Mouse (Mus musculus) cerebellum, postnatal 25 days (tissue): ENCODE data around the gene Cog4.
"Not testable (repeated sequence)": the region's sequence is repeated elsewhere in the genome, so short reads cannot be mapped to it uniquely, and the experiment has no call there.

Experiments used
- DNase-seq, 2 experiments: peaks; one replicate each; pipeline ENCODE4 v3.0.0; 2021; ENCODE audit warnings: mixed read lengths in 2 of 2

The Cog4 gene

DNA sequence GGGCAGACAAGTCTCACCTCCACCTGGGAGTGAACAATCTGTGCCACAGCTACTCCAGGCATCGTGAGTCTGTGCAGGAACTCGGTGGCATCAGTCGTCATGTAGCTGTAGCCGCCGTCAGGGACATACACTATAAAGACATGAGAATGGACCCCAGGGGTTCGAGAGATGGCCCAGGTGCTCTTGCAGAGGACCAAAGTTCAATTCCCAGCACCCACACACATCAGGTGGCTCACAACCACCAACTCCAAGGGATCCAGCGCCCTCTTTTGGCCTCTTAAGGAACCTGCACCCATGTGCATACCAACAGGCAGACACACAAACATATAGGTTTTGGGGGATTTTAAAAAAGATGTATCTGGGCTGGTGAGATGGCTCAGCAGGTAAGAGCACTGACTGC, 45.6 kb downstream of the Cog4 start:
- DNase-seq: no peak

DNA sequence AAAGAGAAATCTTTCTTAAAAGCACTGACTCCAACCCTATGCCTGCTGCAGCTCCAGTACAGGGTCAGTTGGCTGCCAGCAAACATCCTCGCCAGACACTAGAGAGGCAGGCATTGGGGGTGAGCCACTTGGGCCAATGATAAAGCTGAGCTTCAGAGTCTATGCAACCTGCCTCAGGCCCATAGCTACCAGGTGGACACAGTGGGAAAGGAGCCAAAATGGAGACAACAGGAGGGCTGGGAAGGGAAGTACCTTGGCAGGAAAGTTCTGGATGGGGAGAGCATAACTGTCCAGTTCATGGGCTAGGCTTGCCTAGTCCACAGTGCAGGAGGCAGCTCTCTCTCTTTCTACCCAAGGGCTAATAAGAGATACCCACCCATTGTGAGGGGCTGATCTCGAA, 46.5 kb downstream of the Cog4 start:
- peak; percentile 74 to 81 for DNase-seq

DNA sequence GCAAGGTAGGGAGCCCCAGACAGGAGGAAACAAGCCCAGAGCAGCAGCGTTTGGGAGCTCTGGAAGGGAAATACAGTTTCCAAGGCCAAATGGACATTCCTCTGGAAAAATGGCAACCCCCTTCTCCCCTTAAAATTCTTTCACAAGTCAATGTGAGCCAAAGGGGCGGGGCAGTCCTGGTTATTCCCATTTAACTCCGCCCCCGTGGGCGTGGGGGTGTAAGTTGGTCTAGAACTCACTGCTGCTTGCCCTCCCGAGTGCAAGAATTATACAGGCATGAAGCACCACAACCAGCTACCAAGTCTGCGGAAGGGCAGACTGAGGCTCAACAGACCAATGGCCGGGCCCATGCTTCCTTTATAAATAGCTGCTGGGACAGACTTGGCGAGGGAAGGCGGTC, 48.5 kb downstream of the Cog4 start:
- no peak for DNase-seq

DNA sequence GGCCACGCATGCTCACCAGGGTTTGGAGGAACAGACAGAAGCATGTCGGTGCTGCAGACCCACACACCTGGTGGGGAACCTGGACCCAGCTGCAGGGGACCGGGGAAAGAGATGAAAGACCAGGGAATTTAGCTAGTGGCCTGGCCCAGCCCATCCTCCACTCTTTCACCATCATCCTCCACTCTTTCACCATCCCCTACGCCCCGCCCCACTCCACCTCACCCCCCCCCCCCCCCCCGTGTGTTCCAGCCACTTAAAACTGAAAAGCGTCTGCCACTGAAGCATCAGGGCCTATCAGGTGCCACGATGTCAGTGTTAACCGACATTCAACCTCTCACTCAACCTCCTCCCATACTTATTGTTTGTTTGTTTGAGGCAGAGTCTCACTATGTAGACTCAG, 48.9 kb downstream of the Cog4 start:
- DNase-seq: no peak

DNA sequence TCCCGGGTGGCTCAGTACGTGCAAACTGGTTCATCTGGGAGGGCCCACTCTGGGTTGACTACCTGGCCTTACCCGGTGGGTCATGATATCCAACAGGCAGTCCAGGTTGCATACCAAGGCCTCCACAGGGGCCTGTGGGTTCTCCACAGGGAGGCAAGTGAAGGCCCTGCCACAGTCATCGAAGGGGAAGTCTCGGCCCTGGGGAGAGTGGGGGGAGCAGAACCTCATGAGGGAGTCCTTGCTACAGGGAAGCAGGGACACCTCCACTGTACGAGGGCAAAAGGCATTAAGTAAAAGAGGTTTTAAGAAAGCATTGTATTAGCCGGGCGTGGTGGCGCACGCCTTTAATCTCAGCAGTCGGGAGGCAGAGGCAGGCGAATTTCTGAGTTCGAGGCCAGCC, 49.4 kb downstream of the Cog4 start:
- no peak for DNase-seq

DNA sequence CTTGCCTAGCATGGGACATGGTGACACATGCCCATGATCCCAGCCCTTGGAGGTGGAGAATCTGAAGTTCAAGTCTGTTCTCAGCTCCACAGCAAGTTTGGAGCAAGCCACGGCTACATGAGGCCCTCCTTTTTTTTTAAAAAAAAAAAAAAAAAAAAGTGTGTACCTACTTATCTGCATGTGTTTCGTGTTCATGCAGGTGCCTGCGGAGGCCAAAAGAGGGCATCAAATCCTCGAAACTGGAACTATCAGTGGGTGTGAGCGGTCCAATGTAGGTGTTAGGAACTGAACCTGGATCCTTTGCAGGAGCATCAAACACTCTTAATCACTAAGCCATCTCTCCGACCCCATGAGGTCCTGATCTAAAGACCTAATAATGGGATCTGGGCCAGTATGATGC, 51.1 kb downstream of the Cog4 start:
- DNase-seq: no peak

DNA sequence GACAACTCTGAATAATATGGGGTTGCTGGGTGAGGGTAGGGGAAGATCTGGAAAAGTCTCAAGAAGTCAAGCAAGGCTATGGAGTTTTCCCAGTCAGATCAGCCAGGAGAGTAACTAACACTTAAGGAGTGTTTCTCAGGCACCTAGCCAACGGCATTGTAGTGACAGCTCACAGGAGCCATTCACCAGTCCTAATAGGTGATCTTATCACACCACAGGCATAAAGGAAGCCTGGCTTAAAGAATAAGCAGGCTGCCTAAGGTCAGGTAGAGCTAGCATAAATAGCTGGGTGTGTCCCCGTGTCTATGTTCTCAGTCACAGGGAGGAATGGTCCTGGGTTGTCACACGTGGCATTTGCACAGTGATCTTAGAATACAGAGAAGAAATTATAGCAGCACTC, 54.7 kb downstream of the Cog4 start:
- DNase-seq: no peak

DNA sequence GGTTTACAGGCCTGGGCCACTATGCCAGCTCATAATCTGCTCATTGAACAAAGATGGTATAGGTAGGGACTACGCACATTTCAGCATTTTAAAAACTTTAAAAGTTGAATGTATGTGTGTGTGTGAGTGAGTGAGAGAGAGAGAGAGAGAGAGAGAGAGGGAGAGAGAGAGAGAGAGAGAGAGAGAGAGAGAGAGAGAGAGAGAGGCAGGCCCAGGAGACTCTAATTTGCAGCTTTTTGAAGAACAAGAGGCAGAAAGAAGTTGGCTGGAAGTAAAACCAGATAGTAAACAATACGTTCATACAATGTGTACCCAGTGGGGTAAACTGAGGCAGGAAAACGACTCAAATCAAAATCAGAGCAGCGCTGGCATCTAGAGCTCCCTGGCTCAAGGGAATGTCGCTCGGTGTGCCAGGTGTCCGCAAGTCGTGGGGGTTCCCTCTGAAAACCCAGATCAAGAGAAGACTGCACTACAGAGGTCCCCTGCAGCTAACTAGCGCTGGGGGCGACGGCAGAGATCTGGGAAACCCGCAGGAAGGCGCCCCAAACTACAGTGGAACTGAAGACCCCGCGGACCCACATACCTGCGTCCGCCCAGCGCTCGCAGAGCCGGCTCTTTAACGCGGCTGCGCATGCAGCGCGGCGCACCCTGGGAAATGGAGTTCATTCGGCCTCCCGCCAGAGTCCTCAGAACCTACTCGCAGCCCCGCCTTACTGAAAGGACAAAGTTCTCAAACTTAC, 55.6 kb downstream of the Cog4 start, which contains the start of gene Fuk:
Gene Fuk (minus strand): TSS at position 650 of the 740 bp plus-strand sequence.
- peak; percentile 90 to 92 for DNase-seq

DNA sequence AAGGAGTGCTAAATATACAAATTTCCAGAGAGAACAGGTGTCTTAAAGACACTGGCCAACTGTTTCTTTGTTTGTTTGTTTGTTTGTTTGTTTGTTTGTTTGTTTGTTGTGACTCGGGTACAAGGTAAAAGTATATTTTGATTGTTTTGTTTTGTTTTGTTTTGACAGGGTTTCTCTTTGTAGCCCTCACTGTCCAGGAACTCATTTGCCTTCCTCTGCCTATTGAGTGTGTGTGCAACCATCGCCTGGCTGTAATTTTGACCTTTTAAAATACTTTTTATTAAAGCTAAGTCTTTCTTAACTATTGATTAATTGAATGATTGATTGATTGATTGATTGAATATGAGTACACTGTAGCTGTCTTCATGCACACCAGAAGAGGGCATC, 56.2 kb downstream of the Cog4 start:
- no peak for DNase-seq

DNA sequence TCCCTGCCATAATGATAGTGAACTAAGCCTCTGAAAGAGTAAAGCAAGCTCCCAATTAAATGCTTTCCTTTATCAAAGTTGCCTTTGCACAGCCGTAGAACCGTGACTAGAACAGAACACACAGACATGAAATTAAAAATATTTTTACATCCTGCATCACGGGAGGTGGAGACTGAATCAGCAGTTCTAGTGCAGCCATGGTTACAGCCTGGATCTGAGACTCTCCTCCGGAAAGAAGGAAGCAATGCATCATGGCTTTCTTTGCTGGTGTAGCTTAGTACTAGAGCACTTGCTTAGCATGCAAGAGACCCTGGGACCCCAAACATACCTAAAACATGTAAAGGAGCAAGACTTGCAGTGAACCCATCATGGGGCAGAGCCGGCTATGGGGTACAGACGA, 59.0 kb downstream of the Cog4 start:
- DNase-seq: no peak

DNA sequence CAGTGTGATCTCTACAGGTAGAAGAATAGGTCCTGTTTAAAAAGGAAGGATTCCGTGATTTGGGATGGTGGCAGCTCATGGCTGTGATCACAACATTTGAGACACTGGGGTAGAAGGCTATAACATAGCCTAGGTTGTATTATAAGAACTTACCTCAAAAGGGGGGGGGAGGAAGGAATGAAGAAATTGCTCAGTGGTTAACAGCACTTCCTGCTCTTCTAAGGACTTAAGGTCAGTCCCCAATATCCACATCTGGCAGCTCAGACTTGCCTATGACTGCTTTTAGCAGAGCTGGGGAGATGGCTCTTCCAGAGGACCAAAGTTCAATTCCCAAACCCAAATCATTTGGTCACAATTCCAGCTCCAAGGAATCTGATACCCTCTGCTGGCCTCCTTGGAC, 60.3 kb downstream of the Cog4 start:
- DNase-seq: no peak

DNA sequence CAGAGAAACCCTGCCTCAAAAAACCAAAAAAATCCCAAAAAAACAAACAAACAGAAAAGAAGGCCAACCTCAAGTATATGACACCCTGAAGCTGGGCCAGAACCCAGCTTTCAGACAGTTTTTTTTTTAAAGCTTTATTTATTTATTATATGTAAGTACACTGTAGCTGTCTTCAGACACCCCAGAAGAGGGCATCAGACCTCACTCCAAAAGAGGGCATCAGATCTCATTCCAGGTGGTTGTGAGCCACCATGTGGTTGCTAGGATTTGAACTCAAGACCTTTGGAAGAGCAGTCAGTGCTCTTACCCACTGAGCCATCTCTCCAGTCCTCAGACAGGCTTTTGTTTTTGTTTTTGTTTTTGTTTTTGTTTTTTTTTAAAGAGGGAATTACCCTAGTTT, 63.5 kb downstream of the Cog4 start:
- not testable (repeated sequence) for DNase-seq

DNA sequence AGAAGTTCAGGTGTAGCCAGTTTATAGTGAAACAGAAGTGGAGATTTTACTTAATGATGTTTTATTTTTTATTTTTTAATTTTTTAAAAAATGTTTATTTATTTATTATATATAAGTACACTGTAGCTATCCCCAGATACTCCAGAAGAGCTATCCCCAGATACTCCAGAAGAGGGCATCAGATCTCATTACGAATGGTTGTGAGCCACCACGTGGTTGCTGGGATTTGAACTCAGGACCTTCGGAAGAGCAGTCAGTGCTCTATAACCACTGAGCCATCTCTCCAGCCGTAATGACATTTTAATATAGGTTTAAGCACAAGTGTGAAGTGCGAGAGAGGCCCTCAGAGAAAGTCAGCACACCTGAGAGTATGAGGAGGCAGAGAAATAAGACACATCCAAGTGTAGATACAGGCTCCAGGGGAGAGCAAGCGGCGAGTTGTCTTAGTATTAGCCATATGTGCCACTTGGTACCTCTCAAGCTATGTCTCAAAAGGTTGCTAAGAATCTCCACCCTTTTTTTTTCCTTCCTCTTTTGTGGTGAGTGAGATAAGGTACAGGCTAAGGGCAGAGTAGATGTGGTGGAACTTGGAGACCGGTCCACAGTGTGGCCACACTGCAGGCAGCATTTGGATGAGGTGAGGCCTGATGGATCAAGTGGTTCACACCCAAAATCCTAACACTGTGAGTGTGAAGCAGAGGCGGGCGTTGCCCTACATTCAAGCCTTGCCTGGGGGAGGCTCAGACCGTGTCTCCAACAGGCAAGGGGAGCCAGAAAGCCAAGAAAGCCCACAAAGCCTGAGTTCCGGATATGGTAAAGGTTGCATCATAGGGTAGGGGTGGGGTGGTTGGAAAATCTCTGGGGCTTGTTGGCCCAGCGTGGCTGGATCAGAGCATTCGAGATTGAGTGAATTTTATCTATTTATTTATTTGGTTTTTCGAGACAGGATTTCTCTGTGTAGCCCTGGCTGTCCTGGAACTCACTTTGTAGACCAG, 65.5 kb downstream of the Cog4 start:
- no peak for DNase-seq

DNA sequence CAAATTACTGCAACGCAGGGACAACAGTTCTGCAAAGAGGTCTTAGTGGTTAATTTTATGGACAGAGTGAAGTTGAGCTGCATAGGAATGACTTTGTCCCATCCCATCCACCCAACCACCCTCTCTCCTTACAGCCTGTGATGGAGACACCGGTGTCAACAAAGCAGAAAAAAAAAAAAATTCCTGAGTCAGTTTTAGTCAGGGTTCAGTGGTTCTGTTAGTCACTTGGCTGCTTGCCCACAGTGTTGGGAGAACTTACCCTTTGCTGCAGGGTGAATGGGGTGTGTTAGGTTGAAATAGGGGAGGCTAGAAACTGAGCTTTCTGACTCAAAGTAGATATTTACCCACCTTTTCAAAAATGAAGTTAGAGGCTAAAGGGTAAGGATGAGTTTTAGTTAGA, 71.0 kb downstream of the Cog4 start:
- peak in 1 of 2 experiments; percentile 67 for DNase-seq

DNA sequence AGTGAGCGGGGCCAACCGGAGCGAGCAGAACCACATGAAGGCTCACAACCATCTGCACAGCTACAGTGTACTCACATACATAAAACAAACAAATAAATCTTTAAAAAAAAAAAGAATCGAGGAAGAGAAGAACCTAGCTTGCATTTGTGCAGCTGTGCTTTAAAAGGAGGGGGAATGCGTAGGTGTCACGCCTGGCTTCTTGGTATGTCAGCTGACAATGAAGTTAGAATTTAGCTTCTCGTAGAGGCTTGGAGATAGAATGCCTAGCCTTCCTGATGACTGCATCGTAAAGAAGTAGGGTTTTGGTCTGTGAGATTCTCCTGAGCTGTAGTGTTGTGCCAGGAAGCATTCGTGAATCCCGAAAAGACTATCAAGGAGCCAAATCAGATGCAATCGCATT, 71.6 kb downstream of the Cog4 start:
- DNase-seq: no peak

DNA sequence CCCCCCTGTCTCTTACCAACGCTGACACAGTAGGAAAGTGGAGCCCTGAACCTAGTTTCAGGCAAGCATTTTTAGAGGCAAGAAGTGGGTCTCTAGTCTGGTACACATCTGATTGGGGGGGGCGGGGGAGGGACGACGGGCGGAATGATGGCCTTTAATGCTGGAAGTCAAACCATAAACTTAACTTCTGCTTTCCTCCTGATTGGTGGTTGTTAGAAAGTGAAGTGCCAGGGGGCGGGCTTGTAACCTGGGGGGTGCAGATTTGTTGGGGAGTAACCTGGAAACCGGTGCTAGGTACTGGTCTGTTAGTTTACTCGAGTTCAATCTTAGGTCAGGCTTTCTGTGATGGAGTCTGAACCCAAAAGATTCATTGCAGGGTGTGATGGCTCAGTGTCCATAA, 72.1 kb downstream of the Cog4 start:
- DNase-seq: no peak

DNA sequence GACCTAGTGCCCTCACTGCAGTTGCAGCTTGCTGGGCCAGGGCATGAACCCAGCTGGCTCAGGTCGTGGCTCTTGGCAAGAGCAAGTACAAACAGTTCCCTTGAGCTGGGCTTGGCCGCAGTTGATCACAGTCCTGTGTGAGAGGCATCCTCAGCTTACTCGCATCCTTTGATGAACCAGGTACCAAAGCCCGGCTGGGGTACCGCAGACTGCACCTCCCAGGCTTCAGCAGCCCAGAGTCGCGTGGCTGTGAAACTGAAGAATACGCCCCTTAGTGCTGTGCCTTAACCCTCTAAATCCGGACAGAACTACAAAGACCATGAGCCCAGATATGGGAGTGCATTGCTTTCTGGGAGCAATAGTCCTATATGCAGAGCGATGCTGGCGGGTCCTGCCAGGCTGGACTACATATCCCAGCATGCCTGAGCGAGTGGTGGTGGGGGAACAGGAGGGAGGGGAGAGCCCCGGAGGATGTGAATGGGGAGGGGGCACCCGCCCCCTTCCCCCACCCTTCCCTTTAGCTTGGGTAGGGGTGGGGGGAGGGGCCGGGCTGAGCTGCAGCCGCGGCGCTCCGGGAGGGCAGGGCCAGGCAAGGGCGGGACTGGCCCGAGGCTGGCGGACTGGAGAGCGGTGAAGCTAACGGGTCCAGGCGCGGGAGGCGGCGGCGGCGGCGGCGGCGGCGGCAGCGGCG, 73.1 kb downstream of the Cog4 start, which contains the start of gene St3gal2:
Gene St3gal2 (plus strand): TSS at position 582 of the 691 bp plus-strand sequence.
- peak; percentile 91 to 92 for DNase-seq

DNA sequence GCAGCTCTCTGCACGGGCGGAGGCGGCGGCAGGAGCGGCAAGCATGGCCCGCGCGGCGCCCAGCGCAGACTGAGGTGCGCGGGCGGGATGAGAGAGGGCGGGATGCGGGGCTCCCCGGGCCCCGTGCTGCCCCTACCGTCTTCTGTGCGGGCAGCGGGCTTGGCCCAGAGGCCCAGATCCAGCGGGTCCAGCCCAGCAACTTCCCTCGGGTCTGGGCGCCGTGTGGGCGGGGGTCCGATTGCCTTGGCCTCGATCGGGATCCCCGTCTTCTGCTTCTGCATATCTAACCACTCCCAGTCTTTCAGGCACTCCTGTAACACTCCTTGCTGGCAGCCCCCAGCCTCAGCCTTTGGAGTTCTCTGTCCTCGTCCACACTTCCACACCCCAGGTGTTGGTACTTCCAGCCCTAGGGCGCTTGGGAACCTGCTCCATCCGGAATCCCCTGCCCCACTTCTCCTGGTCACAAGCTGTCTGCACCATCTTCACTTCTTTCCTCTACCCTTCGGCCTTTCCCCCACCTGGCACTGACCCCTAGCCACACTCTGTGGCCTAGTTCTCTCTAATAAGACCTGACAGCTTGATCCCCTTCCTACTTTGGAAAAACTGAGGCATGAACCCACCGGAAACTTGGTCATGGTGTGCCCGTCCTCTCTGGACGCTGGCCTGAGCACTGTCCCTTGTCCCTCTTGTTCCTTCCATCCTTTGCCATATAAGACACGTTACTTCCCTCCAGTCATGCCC, 73.8 kb downstream of the Cog4 start:
- no peak for DNase-seq

DNA sequence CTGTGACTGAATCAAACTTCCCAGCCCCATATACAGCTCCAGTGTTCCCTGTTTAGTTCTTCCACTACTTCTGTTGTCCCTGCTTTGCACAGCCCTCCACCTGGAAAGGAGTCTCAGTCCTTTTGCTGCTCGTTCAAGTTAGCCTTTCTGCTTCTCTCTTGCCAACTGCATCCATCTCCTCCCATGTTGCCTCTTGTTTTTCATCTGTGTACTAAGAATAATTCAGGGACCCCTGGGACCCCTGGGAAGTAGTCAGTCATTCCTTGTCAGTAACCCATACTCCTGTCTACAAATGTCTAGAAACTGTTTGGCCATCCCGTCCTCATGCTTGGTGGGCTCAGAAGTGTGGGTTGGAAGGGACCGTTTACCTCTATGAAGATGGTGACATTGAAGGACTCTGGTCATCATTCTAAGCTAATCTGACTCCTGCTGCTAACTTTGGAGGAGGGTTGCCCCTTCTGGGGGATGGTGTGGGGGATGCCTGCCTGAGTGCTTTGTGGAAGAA, 74.4 kb downstream of the Cog4 start:
- DNase-seq: peak; percentile 31 to 36

DNA sequence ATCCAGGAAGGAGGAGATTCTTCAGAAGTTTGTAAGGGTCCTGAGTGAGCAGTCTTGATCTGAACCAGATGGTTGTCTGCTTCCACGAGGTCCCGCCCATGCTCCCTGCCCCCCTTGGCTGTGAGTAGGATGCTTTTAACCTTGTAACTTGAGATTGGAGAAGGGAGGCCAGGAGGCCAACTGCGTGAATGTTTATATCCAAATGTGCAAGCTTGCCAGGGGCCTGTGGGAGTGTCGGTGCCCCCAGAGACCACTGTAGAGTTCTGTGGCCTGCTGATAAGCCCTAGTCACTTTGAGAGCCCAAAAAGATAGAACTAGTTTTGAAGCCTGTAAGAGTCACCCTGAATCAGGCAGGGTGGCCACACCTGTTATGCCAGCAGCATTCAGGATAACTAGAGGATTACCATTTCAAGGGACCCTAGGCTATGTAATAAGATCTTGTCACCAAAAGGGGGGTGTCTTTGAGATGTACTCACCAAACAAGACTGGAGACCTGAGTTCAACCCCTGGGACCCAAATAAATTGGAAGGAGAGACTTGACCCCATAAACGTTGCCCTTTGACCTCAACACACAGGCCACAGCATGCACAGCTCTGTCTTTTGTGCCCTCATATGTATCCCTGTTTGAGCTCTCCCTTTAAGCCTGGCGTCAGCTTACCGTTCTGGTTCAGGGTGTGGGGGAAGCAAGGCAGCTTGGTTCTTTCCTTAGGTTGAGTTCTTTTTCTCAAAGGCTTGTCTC, 75.3 kb downstream of the Cog4 start:
- peak in 1 of 2 experiments; percentile 53 for DNase-seq

DNA sequence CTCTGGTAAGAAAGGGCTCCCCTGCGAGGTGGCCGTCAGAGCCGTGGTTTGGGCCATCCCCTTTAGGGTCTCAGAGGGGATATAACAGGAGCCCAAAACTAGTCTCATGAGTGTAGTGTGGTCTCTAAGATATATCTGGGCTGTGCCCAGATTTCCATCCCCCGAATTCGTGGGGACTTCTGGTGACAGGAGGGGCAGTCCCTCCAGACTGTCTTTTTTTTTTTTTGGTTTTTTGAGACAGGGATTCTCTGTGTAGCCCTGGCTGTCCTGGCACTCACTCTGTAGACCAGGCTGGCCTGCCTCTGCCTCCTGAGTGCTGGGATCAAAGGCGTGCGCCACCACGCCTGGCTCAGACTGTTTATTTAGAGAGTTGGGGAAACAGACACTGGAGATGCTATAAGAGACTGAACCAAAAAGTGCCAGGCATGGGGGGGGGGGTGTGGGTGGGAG, 79.3 kb downstream of the Cog4 start:
- peak in 1 of 2 experiments; percentile 13 for DNase-seq
